Mouse (Mus musculus) layer of hippocampus, postnatal 36 days (tissue): ENCODE results near the gene Ifna9. TPM values are rescaled to one million over a fixed set of nuclear protein-coding genes. Genes with fewer than 3 reads are reported as not detected.
"Not testable (repeated sequence)": the region's sequence is repeated elsewhere in the genome, so short reads cannot be mapped to it uniquely, and the experiment has no call there.

ENCODE experiments used
- DNase-seq, 2 experiments: peaks; one replicate each; pipeline ENCODE4 v3.0.0; 2022
- total RNA-seq, 2 experiments: library from RNA; stranded (reverse); gene quantifications; 2 replicates each; pipeline ENCODE4 v1.2.3; 2021

Ifna9 gene
- not detected for total RNA-seq

DNA sequence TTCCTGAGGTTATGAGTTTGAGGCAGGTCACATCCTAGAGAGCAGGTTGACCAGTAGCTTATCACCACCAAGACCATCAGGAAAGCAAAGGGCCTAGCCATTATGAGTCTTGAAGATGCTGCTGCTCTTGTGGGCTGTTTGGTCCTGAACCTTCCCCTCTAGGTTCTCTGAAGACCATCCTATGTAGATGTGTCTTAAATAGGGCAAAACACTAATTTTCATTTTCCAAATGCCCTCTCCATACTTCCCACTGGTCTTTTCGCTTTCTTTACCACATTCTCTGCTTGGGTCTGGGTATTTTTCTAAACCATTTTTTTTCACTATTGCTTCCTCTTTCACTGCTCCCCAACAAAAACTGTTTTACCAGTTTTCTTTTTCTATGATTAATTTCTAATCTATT is at the start of gene Ifna9:
Ifna9 (minus strand) TSS at position 101 of the 400 bp plus-strand sequence.
- no peak for DNase-seq

GRCm38 (mm10) chr4:88641077-88641831 is 49.1 kb upstream of the Ifna9 start:
- peak; percentile 84 to 89 for DNase-seq

DNA sequence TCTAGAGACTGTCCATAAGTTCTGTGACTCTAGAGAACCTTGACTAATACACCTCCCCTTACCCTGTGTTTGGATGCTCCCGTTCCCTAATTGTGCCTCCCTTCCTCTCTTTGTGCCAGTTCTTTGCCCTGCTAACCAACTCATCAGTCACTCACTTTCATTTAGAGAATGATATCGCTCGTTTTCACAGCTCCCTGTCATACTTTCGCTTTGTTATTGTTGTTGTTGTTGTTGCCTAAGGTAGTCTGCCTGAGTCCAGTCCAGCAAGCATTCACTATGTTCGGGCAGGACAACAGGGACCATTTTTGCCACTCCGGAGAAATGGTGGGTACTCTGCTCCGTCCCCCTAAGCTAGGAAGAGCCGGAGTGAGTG is 48.5 kb upstream of the Ifna9 start:
- no peak for DNase-seq

- DNase-seq = no peak
These were observed 42.1 kb upstream of the Ifna9 start, which contains the start of gene C87499 for GRCm38 (mm10) chr4:88634311-88634710. Gene C87499, minus strand, starts transcription at chr4:88634411.

DNA sequence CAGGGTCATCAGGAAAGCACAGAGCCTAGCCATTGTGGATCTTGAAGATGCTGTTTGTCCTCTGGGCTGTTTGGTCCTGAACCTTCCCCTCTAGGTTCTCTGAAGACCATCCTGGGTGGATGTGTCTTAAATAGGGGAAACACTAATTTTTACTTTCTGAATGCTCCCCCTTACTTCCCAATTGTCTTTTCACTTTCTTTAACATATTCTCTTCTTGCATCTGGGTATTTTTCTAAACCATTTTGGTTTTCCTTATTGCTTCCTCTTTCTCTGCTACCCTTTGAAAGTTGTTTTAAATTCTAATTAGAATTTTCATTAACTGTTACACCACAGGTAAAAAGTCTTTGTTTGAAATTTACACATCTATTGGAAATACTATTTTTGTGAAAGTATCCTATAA is 11.1 kb upstream of the Ifna9 start, which contains the start of gene Ifna12:
Ifna12 (minus strand) TSS at position 101 of the 400 bp plus-strand sequence.
- DNase-seq = no peak

- no peak for DNase-seq
These were observed 20.5 kb downstream of the Ifna9 start, which contains the start of gene Ifna14 for GRCm38 (mm10) chr4:88571698-88572097. Gene Ifna14, minus strand, starts transcription at chr4:88571798.

DNA sequence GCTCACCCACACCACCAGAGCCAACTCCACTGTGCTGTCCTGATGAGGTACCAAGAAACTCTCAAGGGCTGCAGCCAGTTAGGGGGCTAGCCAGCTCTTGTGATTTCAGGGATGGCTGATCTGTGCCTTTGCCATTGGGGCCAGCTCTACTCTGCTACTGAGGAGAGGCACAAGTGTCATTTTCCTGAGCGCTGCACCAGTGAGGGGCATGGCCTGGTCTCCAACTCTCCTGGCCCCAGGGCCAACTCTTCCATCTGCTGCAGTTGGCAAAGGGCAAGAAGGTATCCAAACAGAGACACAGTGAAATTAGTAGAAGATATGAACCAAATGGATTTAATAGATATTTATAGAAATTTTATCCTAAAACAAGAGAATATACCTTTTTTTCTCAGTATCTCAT is 30.4 kb downstream of the Ifna9 start:
- no peak for DNase-seq

DNA sequence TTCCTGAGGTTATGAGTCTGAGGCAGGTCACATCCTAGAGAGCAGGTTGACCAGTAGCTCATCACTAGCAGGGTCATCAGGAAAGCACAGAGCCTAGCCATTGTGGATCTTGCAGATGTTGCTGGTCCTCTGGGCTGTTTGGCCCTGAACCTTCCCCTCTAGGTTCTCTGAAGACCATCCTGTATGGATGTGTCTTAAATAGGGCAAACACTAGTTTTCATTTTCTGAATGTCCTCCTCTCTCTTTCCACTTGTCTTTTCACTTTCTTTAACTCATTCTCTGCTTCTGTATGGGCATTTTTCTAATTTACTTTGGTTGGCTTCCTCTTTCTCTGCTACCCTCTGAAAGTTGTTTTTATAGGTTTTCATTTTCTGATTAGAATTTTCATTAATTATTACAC is 34.0 kb downstream of the Ifna9 start, which contains the start of gene Ifna15:
Ifna15 (minus strand) TSS at position 101 of the 400 bp plus-strand sequence.
- DNase-seq = not testable (repeated sequence)

- DNase-seq = peak; percentile 39 to 42
These were observed 41.8 kb downstream of the Ifna9 start for GRCm38 (mm10) chr4:88550161-88550945.

GRCm38 (mm10) chr4:88547986-88548385 is 44.2 kb downstream of the Ifna9 start:
- DNase-seq = no peak

DNA sequence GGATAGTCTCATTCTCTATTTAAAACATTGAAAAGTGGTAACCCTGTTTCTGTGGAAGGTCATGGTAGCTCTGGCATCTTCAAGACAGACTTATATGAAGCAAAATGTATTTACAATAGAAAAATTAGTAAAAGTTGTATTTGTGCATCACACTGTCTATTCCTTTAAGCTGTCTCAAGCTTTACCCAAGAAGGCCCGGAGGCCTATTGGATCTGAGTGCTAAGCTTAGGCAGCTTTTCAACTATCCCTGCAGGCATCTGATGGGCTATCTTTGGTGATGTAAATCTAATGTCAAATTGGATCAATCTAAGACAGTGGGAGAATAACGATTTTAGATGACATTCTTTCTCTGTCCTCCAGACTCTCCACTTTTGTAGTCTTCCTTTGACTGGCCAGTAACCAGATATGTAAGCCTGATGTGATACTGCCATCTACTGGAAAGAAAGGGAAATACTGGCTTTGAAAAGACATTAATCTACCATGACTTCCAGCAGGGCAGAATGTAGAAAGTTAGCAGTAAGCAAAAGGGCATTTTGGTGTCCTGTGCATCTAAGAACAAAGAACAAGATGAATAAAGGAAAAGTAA is 48.4 kb downstream of the Ifna9 start:
- DNase-seq = no peak

Other genes with a start within 250 kb of the Ifna9 start
- 1 to 10 TPM; 1.4 to 1.6 TPM for gene Hacd4, start 153.5 kb downstream of the Ifna9 start, total RNA-seq
- not detected for gene Ifnb1, start 69.6 kb downstream of the Ifna9 start, total RNA-seq
- not detected for gene Ifna15, start 34.1 kb downstream of the Ifna9 start, total RNA-seq
- not detected for gene Ifna14, start 20.6 kb downstream of the Ifna9 start, total RNA-seq
- not detected for gene Ifna12, start 11.0 kb upstream of the Ifna9 start, total RNA-seq
- not detected for gene C87499, start 42.0 kb upstream of the Ifna9 start, total RNA-seq
- not detected for gene Ifna13, start 52.1 kb upstream of the Ifna9 start, total RNA-seq
- gene Ifna16, start 84.5 kb upstream of the Ifna9 start, total RNA-seq = not detected
- gene Ifna2, start 91.5 kb upstream of the Ifna9 start, total RNA-seq = not detected
- gene Ifnab, start 99.0 kb upstream of the Ifna9 start, total RNA-seq = not detected
- 1 to 10 TPM in 1 of 2 experiments, under 1 TPM in 1; 0.90 to 1.5 TPM for gene Gm26566, start 129.4 kb upstream of the Ifna9 start, total RNA-seq
- gene Klhl9, start 130.1 kb upstream of the Ifna9 start, total RNA-seq = 100 to 1,000 TPM; 105 to 112 TPM
- not detected for gene Gm13271, start 162.5 kb upstream of the Ifna9 start, total RNA-seq
- gene Gm13283, start 167.7 kb upstream of the Ifna9 start, total RNA-seq = not detected
- gene Gm13290, start 181.4 kb upstream of the Ifna9 start, total RNA-seq = not detected
- gene Gm13289, start 184.5 kb upstream of the Ifna9 start, total RNA-seq = not detected
- not detected for gene Gm13272, start 187.5 kb upstream of the Ifna9 start, total RNA-seq
- not detected for gene Ifnz, start 189.7 kb upstream of the Ifna9 start, total RNA-seq
- gene Gm13276, start 193.3 kb upstream of the Ifna9 start, total RNA-seq = not detected
- gene Gm13277, start 196.2 kb upstream of the Ifna9 start, total RNA-seq = not detected
- not detected for gene Gm13278, start 199.2 kb upstream of the Ifna9 start, total RNA-seq
- gene Gm13275, start 202.1 kb upstream of the Ifna9 start, total RNA-seq = not detected
- not detected for gene Gm13279, start 205.0 kb upstream of the Ifna9 start, total RNA-seq
- gene Gm13285, start 207.3 kb upstream of the Ifna9 start, total RNA-seq = not detected
- gene Gm13287, start 210.9 kb upstream of the Ifna9 start, total RNA-seq = not detected
- gene Gm13288, start 213.1 kb upstream of the Ifna9 start, total RNA-seq = not detected
- gene Ifna7, start 223.8 kb upstream of the Ifna9 start, total RNA-seq = not detected
- not detected for gene Ifna11, start 227.6 kb upstream of the Ifna9 start, total RNA-seq
- gene Ifna6, start 235.0 kb upstream of the Ifna9 start, total RNA-seq = not detected
- gene Ifna5, start 243.1 kb upstream of the Ifna9 start, total RNA-seq = not detected
- gene Ifna4, start 249.5 kb upstream of the Ifna9 start, total RNA-seq = not detected